Mouse (Mus musculus) CH12.LX (cell line): ENCODE results near the gene Scgb1b30. TPM values are rescaled to one million over a fixed set of nuclear protein-coding genes. Genes with fewer than 3 reads are reported as not detected.

Experiments used
- DNase-seq: peaks from one replicate; pipeline ENCODE4 v3.0.0-alpha.2; 2013; ENCODE audit errors: extremely low read depth
- H3K27ac ChIP-seq: 2 replicates; pipeline ENCODE4 v1.5.1; 2012; ENCODE audit warnings: low read depth, mild to moderate bottlenecking, control low read depth, moderate library complexity; ENCODE audit not compliant: insufficient read depth
- H3K27me3 ChIP-seq: replicated peaks from 2 replicates; pipeline ENCODE3; 2012; ENCODE audit warnings: inconsistent platforms
- H3K36me3 ChIP-seq, 2 experiments: replicated peaks in 1 of 2; 2 replicates each; pipeline versions ENCODE3 to v1.6.1; 2012; ENCODE audit warnings: inconsistent platforms in 1 of 2, low read length in 1 of 2, mild to moderate bottlenecking in 1 of 2, mixed read lengths in 1 of 2, moderate library complexity in 1 of 2; ENCODE audit not compliant: control insufficient read depth in 1 of 2, insufficient read depth in 1 of 2
- H3K4me1 ChIP-seq, 2 experiments: 2 replicates each; pipeline ENCODE4 v1.6.1; 2012; ENCODE audit warnings: inconsistent platforms in 1 of 2, moderate library complexity in 1 of 2; ENCODE audit not compliant: insufficient read depth in 2 of 2, control insufficient read depth in 1 of 2
- H3K4me2 ChIP-seq: 2 replicates; pipeline ENCODE4 v1.6.1; 2012; ENCODE audit warnings: low read depth, mild to moderate bottlenecking, control low read depth; ENCODE audit not compliant: poor library complexity, insufficient read depth, severe bottlenecking
- H3K4me3 ChIP-seq, 3 experiments: fragments of 150-350 bp in 1 of 3; sonication (generic) in 1 of 3; replicated peaks in 1 of 3; 2 replicates each; pipeline versions ENCODE3 to v1.5.1; 2011 to 2012; ENCODE audit warnings: low read depth in 2 of 3, low read length in 2 of 3, mild to moderate bottlenecking in 2 of 3, moderate library complexity in 2 of 3, control low read depth in 1 of 3, improper control_type of control experiment in 1 of 3, inconsistent platforms in 1 of 3, mixed read lengths in 1 of 3; ENCODE audit not compliant: poor library complexity in 1 of 3
- H3K79me2 ChIP-seq: replicated peaks from 2 replicates; pipeline ENCODE4 v1.6.1; 2012; ENCODE audit warnings: mild to moderate bottlenecking, moderate library complexity; ENCODE audit not compliant: control insufficient read depth, poor library complexity, insufficient read depth, severe bottlenecking; ENCODE audit errors: extremely low read depth
- H3K9ac ChIP-seq: 2 replicates; pipeline ENCODE4 v1.6.1; 2012; ENCODE audit warnings: low read depth, mild to moderate bottlenecking, control low read depth, moderate library complexity; ENCODE audit not compliant: insufficient read depth
- H3K9me3 ChIP-seq: replicated peaks from 2 replicates; pipeline ENCODE3; 2012; ENCODE audit warnings: low read length, inconsistent platforms, mixed read lengths
- CHD1 ChIP-seq: IDR thresholded peaks from 2 replicates; pipeline ENCODE4 v1.6.1; 2012; ENCODE audit warnings: low read depth, low read length, improper control_type of control experiment, inconsistent platforms
- E2F4 ChIP-seq: IDR thresholded peaks from 2 replicates; pipeline ENCODE4 v1.6.1; 2011; ENCODE audit warnings: low read depth, low read length, improper control_type of control experiment; ENCODE audit not compliant: insufficient replicate concordance
- ELF1 ChIP-seq: IDR thresholded peaks from 2 replicates; pipeline ENCODE4 v1.6.1; 2014; ENCODE audit warnings: low read depth, mild to moderate bottlenecking, inconsistent platforms, low read length, improper control_type of control experiment
- GABPA ChIP-seq: IDR thresholded peaks from 2 replicates; pipeline ENCODE4 v1.6.1; 2012; ENCODE audit warnings: low read depth, low read length, improper control_type of control experiment, inconsistent platforms; ENCODE audit not compliant: insufficient replicate concordance
- HCFC1 ChIP-seq: IDR thresholded peaks from 2 replicates; pipeline ENCODE4 v1.6.1; 2012; ENCODE audit warnings: low read depth, mild to moderate bottlenecking, inconsistent platforms, low read length, improper control_type of control experiment
- IRF4 ChIP-seq: IDR thresholded peaks from 2 replicates; pipeline ENCODE4 v1.6.1; 2014; ENCODE audit warnings: low read depth, mild to moderate bottlenecking, inconsistent platforms, low read length, improper control_type of control experiment
- JUN ChIP-seq: IDR thresholded peaks from 2 replicates; pipeline ENCODE4 v1.6.1; 2011; ENCODE audit warnings: low read depth, mild to moderate bottlenecking, low read length, improper control_type of control experiment, moderate library complexity; ENCODE audit not compliant: insufficient read depth
- JUND ChIP-seq: conservative IDR thresholded peaks from 2 replicates; pipeline ENCODE4 v1.6.1; 2011; ENCODE audit warnings: low read depth, low read length, improper control_type of control experiment
- MAFK ChIP-seq: IDR thresholded peaks from 2 replicates; pipeline ENCODE4 v1.6.1; 2011; ENCODE audit warnings: low read length, improper control_type of control experiment; ENCODE audit not compliant: insufficient replicate concordance
- NELFE ChIP-seq: IDR thresholded peaks from 2 replicates; pipeline ENCODE4 v1.6.1; 2011; ENCODE audit warnings: low read depth, low read length, improper control_type of control experiment
- POLR2A ChIP-seq: IDR thresholded peaks from 2 replicates; pipeline ENCODE4 v1.6.1; 2011; ENCODE audit warnings: low read depth, mild to moderate bottlenecking, improper control_type of control experiment, low read length
- POLR2AphosphoS2 ChIP-seq: IDR thresholded peaks from 2 replicates; pipeline ENCODE4 v1.6.1; 2011; ENCODE audit warnings: low read depth, low read length, improper control_type of control experiment
- SIN3A ChIP-seq: IDR thresholded peaks from 2 replicates; pipeline ENCODE4 v1.6.1; 2012; ENCODE audit warnings: low read length, improper control_type of control experiment, inconsistent platforms
- SMC3 ChIP-seq: IDR thresholded peaks from 2 replicates; pipeline ENCODE4 v1.6.1; 2011; ENCODE audit warnings: low read depth, low read length, improper control_type of control experiment
- TCF12 ChIP-seq: IDR thresholded peaks from 2 replicates; pipeline ENCODE4 v1.6.1; 2014; ENCODE audit warnings: low read depth, mild to moderate bottlenecking, inconsistent platforms, low read length, improper control_type of control experiment
- UBTF ChIP-seq: IDR thresholded peaks from 2 replicates; pipeline ENCODE4 v1.6.1; 2012; ENCODE audit warnings: low read depth, mild to moderate bottlenecking, inconsistent platforms, low read length, improper control_type of control experiment, moderate library complexity
- USF1 ChIP-seq: IDR thresholded peaks from 2 replicates; pipeline ENCODE4 v1.6.1; 2014; ENCODE audit warnings: low read depth, mild to moderate bottlenecking, inconsistent platforms, low read length, improper control_type of control experiment
- ZKSCAN1 ChIP-seq: IDR thresholded peaks from 2 replicates; pipeline ENCODE4 v1.6.1; 2012; ENCODE audit warnings: low read depth, inconsistent platforms, low read length, improper control_type of control experiment, borderline replicate concordance
- ZMIZ1 ChIP-seq: IDR thresholded peaks from 2 replicates; pipeline ENCODE4 v1.6.1; 2012; ENCODE audit warnings: low read depth, mild to moderate bottlenecking, inconsistent platforms, low read length, improper control_type of control experiment
- ZNF384 ChIP-seq: IDR thresholded peaks from 2 replicates; pipeline ENCODE4 v1.6.1; 2012; ENCODE audit warnings: low read depth, low read length, improper control_type of control experiment, inconsistent platforms
- dilution Hi-C: fragments of 300-500 bp; cut with MboI; formaldehyde crosslinking; loops from 2 replicates; pipeline ENCODE4 v1.14.3; 2020; ENCODE audit warnings: low sequenced_read_pairs; ENCODE audit not compliant: extremely low pct_unique_long_range_greater_than_20kb, extremely low pct_ligation_motif_present
- in situ Hi-C: fragments of 300-500 bp; cut with MboI; formaldehyde crosslinking; loops from 3 replicates; pipeline ENCODE4 v1.14.3; 2019; ENCODE audit warnings: low sequenced_read_pairs, low pct_ligation_motif_present, low pct_unique_long_range_greater_than_20kb, mixed read lengths
- polyA plus RNA-seq: library from polyadenylated mRNA; unstranded; fragments of >175 nt; gene quantifications from 2 replicates; pipeline ENCODE4 v1.2.1, GENCODE M21; 2012; ENCODE audit warnings: low read depth; ENCODE audit not compliant: insufficient read length
- total RNA-seq, 2 experiments: library from RNA; depleted of rRNA; stranded (reverse); fragments of 300-350 nt in 1 of 2; fragments of >200 nt in 1 of 2; gene quantifications; 2 replicates each; pipeline ENCODE4 v1.2.3; 2012 to 2014

Scgb1b30 gene
- total and polyA plus RNA-seq, 3 experiments: not detected

- no peaks in the 10 kb centered on the region for H3K4me1 ChIP-seq
- H3K4me2 ChIP-seq: no peak overlapping the region
- no peaks in the 10 kb centered on the region for H3K36me3 ChIP-seq
- in situ Hi-C loops (loop anchor here (25.0 kb wide), 1 partner anchor 89 kb away; the partner anchor contains the start of genes Scgb1b27 and Scgb2b27), dilution Hi-C loops (no loop called here)
- no peak for DNase-seq
- H3K4me3 ChIP-seq: no peak overlapping the region
- no peak overlapping the region for H3K27ac ChIP-seq
- peaks cover 23% of the 10 kb centered on the region for H3K27me3 ChIP-seq
- no peak overlapping the region for H3K9ac ChIP-seq
- TF ChIP-seq E2F4 (no peak), JUND (no peak), ELF1 (no peak), USF1 (no peak), TCF12 (no peak), ZKSCAN1 (no peak), GABPA (no peak), MAFK (no peak), JUN (no peak), SIN3A (no peak), SMC3 (no peak), ZNF384 (no peak), IRF4 (no peak), POLR2A (no peak), UBTF (no peak), POLR2AphosphoS2 (no peak), HCFC1 (no peak), NELFE (no peak)
- peaks cover 2% of the 10 kb centered on the region for H3K9me3 ChIP-seq
- no peaks in the 10 kb centered on the region for H3K79me2 ChIP-seq
Measured at GRCm38 (mm10) chr7:34101276-34101675, 6.0 kb downstream of the Scgb1b30 start.

DNA sequence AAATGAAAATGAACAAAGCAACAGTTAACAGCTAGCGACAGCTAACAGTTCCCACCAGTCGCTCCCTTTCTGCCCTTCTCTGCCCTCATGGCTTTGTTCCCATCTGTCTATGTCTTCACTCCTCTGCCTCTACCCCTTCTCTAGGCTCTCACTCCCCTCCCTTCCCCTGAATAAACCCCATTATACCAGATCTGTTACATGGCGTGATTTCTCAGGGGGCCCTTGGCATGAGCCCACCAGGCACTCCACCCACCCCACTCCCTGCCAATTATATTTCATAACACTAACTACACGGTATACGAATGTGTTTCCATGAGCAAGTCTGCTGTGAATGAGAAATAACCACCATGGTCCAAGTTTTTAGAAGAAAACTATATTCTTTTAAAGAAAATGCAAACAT is 14.0 kb downstream of the Scgb1b30 start:
- H3K4me2 ChIP-seq: no peak overlapping the region
- H3K4me1 ChIP-seq: no peaks in the 10 kb centered on the region
- dilution Hi-C loops (no loop called here), in situ Hi-C loops (loop anchor here (25.0 kb wide), 1 partner anchor 97 kb away; the partner anchor contains the start of genes Scgb1b27 and Scgb2b27)
- H3K4me3 ChIP-seq: no peak overlapping the region
- TF ChIP-seq CHD1: no peak
- no peak for TF ChIP-seq ZMIZ1
- TF ChIP-seq NELFE: no peak
- TF ChIP-seq UBTF: no peak
- H3K36me3 ChIP-seq: no peaks in the 10 kb centered on the region
- no peaks in the 10 kb centered on the region for H3K79me2 ChIP-seq
- no peaks in the 10 kb centered on the region for H3K9me3 ChIP-seq
- no peak overlapping the region for H3K27ac ChIP-seq
- no peak for DNase-seq
- H3K9ac ChIP-seq: no peak overlapping the region
- H3K27me3 ChIP-seq: peaks cover 45% of the 10 kb centered on the region
